Mouse (Mus musculus): ENCODE data around the gene Qsox2. TPM values are rescaled to one million over a fixed set of nuclear protein-coding genes. Genes with fewer than 3 reads are reported as not detected.

Qsox2 gene
- polyA plus RNA-seq, 1 experiment from 2014 or later, result 5.2 TPM

GRCm38 (mm10) chr2:26254816-26255215 is 17.5 kb upstream of the Qsox2 start:
- WGBS (ENCODE audit: insufficient replicate concordance), result 48% methylated on average over 4 of the region's 4 CpGs
- peaks cover 12% of the 10 kb centered on the region for H3K27me3 ChIP-seq
- no peak overlapping the region for H3K9ac ChIP-seq

GRCm38 (mm10) chr2:26252514-26253206 is 15.3 kb upstream of the Qsox2 start:
- H3K27me3 ChIP-seq, result peaks cover 12% of the 10 kb centered on the region
- H3K4me2 ChIP-seq, result no peak overlapping the region
- no peak overlapping the region for H3K4me3 ChIP-seq (replicated peaks)
- ATAC-seq (ENCODE audit: insufficient read depth), result no peak
- H3K4me1 ChIP-seq (replicated peaks), result no peaks in the 10 kb centered on the region
- WGBS (ENCODE audit: insufficient replicate concordance), result 34% methylated on average over 8 of the region's 8 CpGs
- H3K9me3 ChIP-seq (replicated peaks), result no peaks in the 10 kb centered on the region
- no peak overlapping the region for H3K27ac ChIP-seq (replicated peaks)
- H3K36me3 ChIP-seq (replicated peaks), result no peaks in the 10 kb centered on the region
- no peak overlapping the region for H3K9ac ChIP-seq

More at GRCm38 (mm10) chr2:26254816-26255215, 17.5 kb upstream of the Qsox2 start:
- no peaks in the 10 kb centered on the region for H3K36me3 ChIP-seq (replicated peaks)
- no peak overlapping the region for H3K27ac ChIP-seq (replicated peaks)
- no peaks in the 10 kb centered on the region for H3K4me1 ChIP-seq (replicated peaks)
- no peak for ATAC-seq (ENCODE audit: insufficient read depth)
- no peaks in the 10 kb centered on the region for H3K9me3 ChIP-seq (replicated peaks)
- H3K4me2 ChIP-seq, result no peak overlapping the region
- no peak overlapping the region for H3K4me3 ChIP-seq (replicated peaks)

DNA sequence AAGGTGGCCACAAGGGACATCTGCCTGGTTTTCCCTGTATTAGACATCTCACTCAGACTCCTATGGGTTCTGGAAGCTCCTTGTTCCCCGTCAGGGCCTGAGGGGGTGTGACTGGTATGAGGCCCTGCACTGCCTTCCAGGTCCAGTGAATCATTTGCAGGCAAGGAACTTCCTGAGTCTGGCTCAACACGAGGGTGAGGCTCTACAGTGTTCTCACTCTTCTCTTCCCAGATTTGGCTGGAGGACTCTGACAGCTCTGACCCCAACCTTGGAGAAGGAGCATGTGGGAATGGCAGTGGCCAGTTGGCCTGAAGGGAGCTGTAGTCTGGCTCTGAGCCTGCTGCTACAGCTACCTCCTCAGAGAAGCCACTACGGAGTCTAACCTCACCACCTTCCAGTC is 10.2 kb upstream of the Qsox2 start:
- H3K27me3 ChIP-seq, result peaks cover 6% of the 10 kb centered on the region; the same call in 1 of the 2 replicates
- no peak for ATAC-seq (ENCODE audit: insufficient read depth)
- H3K4me2 ChIP-seq, result no peak overlapping the region
- 38% methylated on average over 3 of the region's 3 CpGs for WGBS (ENCODE audit: insufficient replicate concordance)
- H3K4me3 ChIP-seq (replicated peaks), result no peak overlapping the region
- no peaks in the 10 kb centered on the region for H3K36me3 ChIP-seq (replicated peaks)
- H3K27ac ChIP-seq (replicated peaks), result no peak overlapping the region
- H3K9ac ChIP-seq, result no peak overlapping the region
- no peaks in the 10 kb centered on the region for H3K9me3 ChIP-seq (replicated peaks)
- H3K4me1 ChIP-seq (replicated peaks), result no peaks in the 10 kb centered on the region

DNA sequence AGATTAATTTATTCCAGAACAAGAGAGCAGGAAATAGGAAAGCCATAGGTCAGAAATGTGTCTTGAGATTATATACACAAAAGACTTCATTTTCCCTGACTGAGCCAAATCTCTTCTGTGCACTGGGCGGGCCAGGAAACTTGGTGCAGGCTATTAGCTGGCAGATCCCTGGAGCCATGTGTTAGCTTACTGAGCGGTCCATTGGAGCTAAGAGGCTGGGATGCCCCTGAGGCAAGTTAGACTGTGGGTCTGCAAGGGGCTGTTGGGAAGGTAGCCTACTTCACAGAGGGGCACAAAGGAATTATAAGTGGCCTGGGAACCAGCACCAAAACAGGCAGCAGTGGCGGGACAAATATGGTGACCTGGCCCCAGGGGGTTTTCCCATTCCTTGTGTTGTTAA is 3.5 kb upstream of the Qsox2 start:
- H3K9ac ChIP-seq, result no peak overlapping the region
- H3K4me1 ChIP-seq (replicated peaks), result peaks cover 20% of the 10 kb centered on the region
- no peaks in the 10 kb centered on the region for H3K9me3 ChIP-seq (replicated peaks)
- H3K27me3 ChIP-seq, result 0 out of 2 replicates have a peak, but pooled peaks cover 3% of the 10 kb centered on the region
- ATAC-seq (ENCODE audit: insufficient read depth), result no peak
- H3K27ac ChIP-seq (replicated peaks), result no peak overlapping the region
- WGBS (ENCODE audit: insufficient replicate concordance), result 56% methylated on average over 3 of the region's 3 CpGs
- H3K36me3 ChIP-seq (replicated peaks), result no peaks in the 10 kb centered on the region
- H3K4me3 ChIP-seq (replicated peaks), result no peak overlapping the region
- H3K4me2 ChIP-seq, result no peak overlapping the region

GRCm38 (mm10) chr2:26240330-26240729 is 3.0 kb upstream of the Qsox2 start:
- H3K4me2 ChIP-seq, result no peak overlapping the region
- no peak overlapping the region for H3K27ac ChIP-seq (replicated peaks)
- 46% methylated on average over 9 of the region's 9 CpGs for WGBS (ENCODE audit: insufficient replicate concordance)

DNA sequence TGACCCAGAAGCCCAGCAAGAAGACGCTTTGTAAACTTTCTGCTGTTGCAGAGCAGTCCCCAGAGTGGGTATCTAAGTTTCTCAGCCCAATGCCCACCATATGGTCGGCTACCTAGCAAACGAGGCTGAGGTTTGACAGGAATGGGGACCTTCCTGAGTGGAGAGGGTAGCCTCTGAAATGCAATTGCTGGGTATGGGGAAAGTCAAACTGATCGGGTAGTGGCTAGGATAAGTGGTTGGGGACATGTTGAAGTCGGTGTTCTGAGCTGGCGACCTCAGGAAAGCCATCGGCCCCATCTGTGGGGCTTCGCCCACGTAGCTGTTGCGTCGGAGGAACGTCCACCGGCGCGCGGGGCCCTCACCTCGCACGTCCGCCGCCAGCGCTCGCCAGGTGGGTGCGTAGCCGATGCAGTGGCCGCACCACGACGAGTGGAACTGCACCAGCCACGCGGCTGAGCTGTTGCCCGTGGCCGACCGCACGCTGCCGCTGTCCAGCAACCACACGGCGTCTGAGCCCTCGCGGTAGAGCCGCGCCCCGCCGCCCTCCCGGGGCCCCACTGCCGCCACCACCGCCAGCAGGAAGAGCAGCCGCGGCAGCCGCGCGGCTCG is 540 bp downstream of the Qsox2 start:
- WGBS (ENCODE audit: insufficient replicate concordance), result under 1% methylated on average over 51 of the region's 51 CpGs
- peaks cover 44% of the 10 kb centered on the region for H3K4me1 ChIP-seq (replicated peaks)

More at GRCm38 (mm10) chr2:26240330-26240729, 3.0 kb upstream of the Qsox2 start:
- no peak for ATAC-seq (ENCODE audit: insufficient read depth)
- H3K9me3 ChIP-seq (replicated peaks), result no peaks in the 10 kb centered on the region
- no peak overlapping the region for H3K4me3 ChIP-seq (replicated peaks)
- no peak overlapping the region for H3K9ac ChIP-seq
- 0 out of 2 replicates have a peak, but pooled peaks cover 3% of the 10 kb centered on the region for H3K27me3 ChIP-seq
- H3K36me3 ChIP-seq (replicated peaks), result no peaks in the 10 kb centered on the region
- peaks cover 24% of the 10 kb centered on the region for H3K4me1 ChIP-seq (replicated peaks)

GRCm38 (mm10) chr2:26234771-26235170 is 2.6 kb downstream of the Qsox2 start:
- Histone ChIP-seq H3K4me3 (replicated peaks) (no peak overlapping the region), H3K36me3 (replicated peaks) (no peaks in the 10 kb centered on the region), H3K27me3 (0 out of 2 replicates have a peak, but pooled peaks cover 2% of the 10 kb centered on the region), H3K4me1 (replicated peaks) (peaks cover 44% of the 10 kb centered on the region), H3K4me2 (no peak overlapping the region), H3K9me3 (replicated peaks) (no peaks in the 10 kb centered on the region), H3K9ac (no peak overlapping the region), H3K27ac (replicated peaks) (no peak overlapping the region)
- no peak for ATAC-seq (ENCODE audit: insufficient read depth)
- WGBS (ENCODE audit: insufficient replicate concordance), result 63% methylated on average over 2 of the region's 2 CpGs

More for the DNA sequence above, 540 bp downstream of the Qsox2 start:
- Histone ChIP-seq H3K27ac (replicated peaks) (peak overlapping the region; percentile 83), H3K4me3 (replicated peaks) (peak overlapping the region; percentile 90), H3K27me3 (0 out of 2 replicates have a peak, but pooled peaks cover 3% of the 10 kb centered on the region), H3K4me2 (peak overlapping the region; percentile 92), H3K36me3 (replicated peaks) (no peaks in the 10 kb centered on the region), H3K9ac (peak overlapping the region; percentile 91), H3K9me3 (replicated peaks) (no peaks in the 10 kb centered on the region)
- ATAC-seq (ENCODE audit: insufficient read depth), result peak; percentile 58

DNA sequence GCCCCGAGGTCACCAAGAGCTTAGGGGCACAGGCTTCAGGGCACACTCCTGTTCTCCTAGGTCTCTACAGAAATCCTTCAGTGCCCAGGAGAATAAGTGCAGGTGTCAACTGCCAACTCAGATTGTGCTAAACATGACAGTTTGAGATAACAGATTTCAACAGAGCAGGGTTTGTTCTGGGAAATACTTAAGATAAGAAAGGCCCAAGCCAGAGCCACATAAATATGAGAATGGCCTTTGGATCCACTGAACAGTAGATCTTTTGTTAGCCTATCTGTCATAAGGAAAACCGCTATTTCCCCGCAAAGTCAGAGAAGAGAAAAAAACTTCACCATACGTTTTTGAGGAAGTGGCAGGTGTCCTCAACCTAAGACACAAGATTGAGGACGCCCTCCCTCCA is 3.1 kb downstream of the Qsox2 start:
- H3K4me3 ChIP-seq (replicated peaks), result no peak overlapping the region
- peaks cover 44% of the 10 kb centered on the region for H3K4me1 ChIP-seq (replicated peaks)
- H3K9ac ChIP-seq, result no peak overlapping the region
- ATAC-seq (ENCODE audit: insufficient read depth), result no peak
- no peak overlapping the region for H3K4me2 ChIP-seq
- H3K9me3 ChIP-seq (replicated peaks), result no peaks in the 10 kb centered on the region
- 39% methylated on average over 5 of the region's 5 CpGs for WGBS (ENCODE audit: insufficient replicate concordance)
- no peaks in the 10 kb centered on the region for H3K36me3 ChIP-seq (replicated peaks)
- no peak overlapping the region for H3K27ac ChIP-seq (replicated peaks)
- H3K27me3 ChIP-seq, result no peaks in the 10 kb centered on the region

GRCm38 (mm10) chr2:26231366-26231765 is 6.0 kb downstream of the Qsox2 start:
- no peak overlapping the region for H3K9ac ChIP-seq
- H3K9me3 ChIP-seq (replicated peaks), result no peaks in the 10 kb centered on the region
- H3K36me3 ChIP-seq (replicated peaks), result peaks cover 4% of the 10 kb centered on the region; the same call in 1 of the 2 replicates
- H3K27ac ChIP-seq (replicated peaks), result no peak overlapping the region
- H3K27me3 ChIP-seq, result no peaks in the 10 kb centered on the region
- H3K4me1 ChIP-seq (replicated peaks), result peaks cover 29% of the 10 kb centered on the region
- 59% methylated on average over 3 of the region's 3 CpGs for WGBS (ENCODE audit: insufficient replicate concordance)
- H3K4me3 ChIP-seq (replicated peaks), result no peak overlapping the region
- H3K4me2 ChIP-seq, result no peak overlapping the region
- no peak for ATAC-seq (ENCODE audit: insufficient read depth)

GRCm38 (mm10) chr2:26230253-26230652 is 7.1 kb downstream of the Qsox2 start:
- Histone ChIP-seq H3K27me3 (no peaks in the 10 kb centered on the region), H3K36me3 (replicated peaks) (peaks cover 8% of the 10 kb centered on the region; the same call in 1 of the 2 replicates), H3K4me3 (replicated peaks) (no peak overlapping the region), H3K9me3 (replicated peaks) (no peaks in the 10 kb centered on the region), H3K27ac (replicated peaks) (no peak overlapping the region), H3K4me1 (replicated peaks) (peaks cover 20% of the 10 kb centered on the region), H3K4me2 (no peak overlapping the region), H3K9ac (no peak overlapping the region)
- WGBS (ENCODE audit: insufficient replicate concordance), result 50% methylated on average over 4 of the region's 4 CpGs
- no peak for ATAC-seq (ENCODE audit: insufficient read depth)

DNA sequence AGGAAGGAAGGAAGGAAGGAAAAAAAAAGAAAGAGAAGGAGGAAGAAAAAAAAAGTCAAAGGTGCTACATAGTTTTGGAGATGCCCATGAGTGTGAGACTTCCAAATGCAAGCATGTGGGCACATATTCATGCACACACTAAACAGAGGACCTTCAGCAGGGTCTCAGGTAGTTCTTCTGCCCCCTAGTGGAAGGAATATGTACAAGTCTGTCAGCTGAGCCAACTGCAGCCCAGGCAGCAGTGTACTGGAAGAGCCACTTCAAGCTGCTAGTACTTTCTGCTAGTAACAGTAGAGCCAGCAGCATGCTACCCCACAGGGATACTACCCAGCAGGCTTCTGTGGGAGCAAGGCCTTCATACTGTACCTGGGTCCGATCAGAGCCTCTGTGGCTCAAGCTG is 9.5 kb downstream of the Qsox2 start:
- no peak for ATAC-seq (ENCODE audit: insufficient read depth)
- peaks cover 9% of the 10 kb centered on the region; the same call in 1 of the 2 replicates for H3K36me3 ChIP-seq (replicated peaks)
- 66% methylated on average over 1 of the region's 1 CpGs for WGBS (ENCODE audit: insufficient replicate concordance)

More for the DNA sequence above, 9.5 kb downstream of the Qsox2 start:
- Histone ChIP-seq H3K27ac (replicated peaks) (no peak overlapping the region), H3K4me2 (no peak overlapping the region), H3K27me3 (no peaks in the 10 kb centered on the region), H3K9me3 (replicated peaks) (no peaks in the 10 kb centered on the region), H3K9ac (no peak overlapping the region), H3K4me3 (replicated peaks) (no peak overlapping the region), H3K4me1 (replicated peaks) (no peaks in the 10 kb centered on the region)

Measured in liver, embryonic 15.5 days (tissue).